9 mouse cellular contexts compared by ENCODE assay signal in genomic region chr13:67166122-67166521, GRCm38 (mm10). TPM values are rescaled to one million over a fixed set of nuclear protein-coding genes. Genes with fewer than 3 reads are reported as not detected.
ATAC-seq lines count a peak whose summit lies in the region.
"Had no signal": no experiment of that assay in that cellular context is flagged by ENCODE, and none has a peak within 500 bp of the region (broad histone marks: within the 10 kb centered on the region; RNA-seq: fewer than 3 reads in every experiment).

No protein-coding gene starts in this region.

- ATAC-seq in CD4-positive, CD25-positive, alpha-beta regulatory T cell, adult 4 months = peak; percentile 59
- ATAC-seq in activated CD4-positive, CD25-positive, alpha-beta regulatory T cell, adult 4 months = peak; percentile 60
- 0 out of 2 replicates have a peak, but pooled peaks have one; percentile 30 for ATAC-seq in erythroid progenitor cell, adult 5-6 weeks (replicated peaks; ENCODE audit: low FRiP score, poor library complexity, severe bottlenecking)
- peak; percentile 32 to 49; a peak in 1 of 4 replicates for ATAC-seq in hematopoietic stem cell, adult 5-6 weeks (replicated peaks in 1 of 2; ENCODE audit: insufficient read depth in 1 of 2, low FRiP score in 2 of 2, low TSS enrichment in 1 of 2, low read depth in 1 of 2, poor library complexity in 2 of 2, severe bottlenecking in 2 of 2)
- ATAC-seq in inflammation-experienced regulatory T-cells, adult 6 months = peak; percentile 56
- ATAC-seq in megakaryocyte, adult 5-6 weeks (ENCODE audit: poor library complexity, severe bottlenecking) = 0 out of 2 replicates have a peak, but pooled peaks have one; percentile 24
- peak; percentile 86 for ATAC-seq in megakaryocyte-erythroid progenitor cell, adult 5-6 weeks (replicated peaks; ENCODE audit: low FRiP score, low TSS enrichment, poor library complexity, severe bottlenecking)

RNA-seq across cellular contexts. Expression of gene Rsl1, which starts 6.9 kb away (rescaled TPM):
- polyA plus RNA-seq in CD4-positive, CD25-positive, alpha-beta regulatory T cell, adult 4 months (2017; shearing (Covaris generic)) = 10 to 100 TPM; 22.0 to 28.0 TPM
- 10 to 100 TPM; 18.8 to 21.6 TPM for polyA plus RNA-seq in activated CD4-positive, CD25-positive, alpha-beta regulatory T cell, adult 4 months (2017; shearing (Covaris generic))
- total RNA-seq in erythroid progenitor cell, adult 5-6 weeks (2015; ENCODE audit: low replicate concordance) = 3.2 and 5.0 TPM in 2 replicates
- total RNA-seq in erythroid progenitor cell, adult 5-6 weeks (2017; ENCODE audit: low replicate concordance) = 2.2 TPM in 1 of 2 replicates, not detected in the other
- total RNA-seq in hematopoietic stem cell, adult 5-6 weeks (2017) = 10.2 and 13.9 TPM in 2 replicates
- polyA plus RNA-seq in inflammation-experienced regulatory T-cells, adult 6 months (2017; shearing (Covaris generic)) = 10 to 100 TPM; 17.0 to 23.5 (median 21.8) TPM
- total RNA-seq in megakaryocyte, adult 5-6 weeks (2015) = 6.5 and 7.5 TPM in 2 replicates
- total RNA-seq in megakaryocyte, adult 5-6 weeks (2017) = 5.0 and 5.4 TPM in 2 replicates
- total RNA-seq in megakaryocyte-erythroid progenitor cell, adult 5-6 weeks (2014; fragmentation: Nextera tagmentation) = 0.25 and 2.0 TPM in 2 replicates
- 1.8 and 5.6 TPM in 2 replicates for total RNA-seq in megakaryocyte-erythroid progenitor cell, adult 5-6 weeks (2017)

RNA-seq across cellular contexts. Expression of gene Zfp455, which starts 28.2 kb away (rescaled TPM):
- polyA plus RNA-seq in CD4-positive, CD25-positive, alpha-beta regulatory T cell, adult 4 months (2017; shearing (Covaris generic)) = 1 to 10 TPM; 4.3 to 6.5 TPM
- polyA plus RNA-seq in activated CD4-positive, CD25-positive, alpha-beta regulatory T cell, adult 4 months (2017; shearing (Covaris generic)) = 1 to 10 TPM; 5.7 to 6.4 TPM
- total RNA-seq in erythroid progenitor cell, adult 5-6 weeks (2015; ENCODE audit: low replicate concordance) = 4.6 TPM in 1 of 2 replicates, not detected in the other
- total RNA-seq in erythroid progenitor cell, adult 5-6 weeks (2017; ENCODE audit: low replicate concordance) = 0.90 and 1.3 TPM in 2 replicates
- 4.4 and 6.6 TPM in 2 replicates for total RNA-seq in hematopoietic stem cell, adult 5-6 weeks (2017)
- polyA plus RNA-seq in inflammation-experienced regulatory T-cells, adult 6 months (2017; shearing (Covaris generic)) = 1 to 10 TPM; 5.7 to 6.5 (median 6.5) TPM
- 2.7 and 3.6 TPM in 2 replicates for total RNA-seq in megakaryocyte, adult 5-6 weeks (2015)
- total RNA-seq in megakaryocyte, adult 5-6 weeks (2017) = 1.7 and 2.4 TPM in 2 replicates
- total RNA-seq in megakaryocyte-erythroid progenitor cell, adult 5-6 weeks (2014; fragmentation: Nextera tagmentation) = 2.4 and 2.6 TPM in 2 replicates
- 0.38 and 2.4 TPM in 2 replicates for total RNA-seq in megakaryocyte-erythroid progenitor cell, adult 5-6 weeks (2017)
- polyA plus RNA-seq: adrenal gland, adult 2 months had no signal

RNA-seq across cellular contexts. Expression of gene Zfp759, which starts 44.7 kb away (rescaled TPM):
- 1 to 10 TPM; 2.7 to 3.2 TPM for polyA plus RNA-seq in CD4-positive, CD25-positive, alpha-beta regulatory T cell, adult 4 months (2017; shearing (Covaris generic))
- polyA plus RNA-seq in activated CD4-positive, CD25-positive, alpha-beta regulatory T cell, adult 4 months (2017; shearing (Covaris generic)) = 1 to 10 TPM; 1.6 to 2.9 TPM
- 1.1 TPM in 1 of 2 replicates, not detected in the other for total RNA-seq in erythroid progenitor cell, adult 5-6 weeks (2015; ENCODE audit: low replicate concordance)
- total RNA-seq in erythroid progenitor cell, adult 5-6 weeks (2017; ENCODE audit: low replicate concordance) = 0.51 and 2.9 TPM in 2 replicates
- total RNA-seq in hematopoietic stem cell, adult 5-6 weeks (2017) = 7.3 and 8.3 TPM in 2 replicates
- 1 to 10 TPM; 1.9 to 2.6 (median 2.0) TPM for polyA plus RNA-seq in inflammation-experienced regulatory T-cells, adult 6 months (2017; shearing (Covaris generic))
- total RNA-seq in megakaryocyte, adult 5-6 weeks (2015) = 2.1 and 2.9 TPM in 2 replicates
- total RNA-seq in megakaryocyte, adult 5-6 weeks (2017) = 3.1 and 4.2 TPM in 2 replicates
- total RNA-seq in megakaryocyte-erythroid progenitor cell, adult 5-6 weeks (2014; fragmentation: Nextera tagmentation) = 2.2 and 6.3 TPM in 2 replicates
- total RNA-seq in megakaryocyte-erythroid progenitor cell, adult 5-6 weeks (2017) = 3.7 and 5.6 TPM in 2 replicates
- polyA plus RNA-seq: adrenal gland, adult 2 months had no signal

RNA-seq across cellular contexts. Expression of gene Rslcan18, which starts 50.1 kb away (rescaled TPM):
- polyA plus RNA-seq in CD4-positive, CD25-positive, alpha-beta regulatory T cell, adult 4 months (2017; shearing (Covaris generic)) = under 1 TPM; 0.24 to 0.37 TPM
- under 1 TPM; 0.15 to 0.17 TPM for polyA plus RNA-seq in activated CD4-positive, CD25-positive, alpha-beta regulatory T cell, adult 4 months (2017; shearing (Covaris generic))
- total RNA-seq in erythroid progenitor cell, adult 5-6 weeks (2015; ENCODE audit: low replicate concordance) = not detected in 2 replicates
- total RNA-seq in erythroid progenitor cell, adult 5-6 weeks (2017; ENCODE audit: low replicate concordance) = 0.08 and 1.3 TPM in 2 replicates
- 0.38 and 0.89 TPM in 2 replicates for total RNA-seq in hematopoietic stem cell, adult 5-6 weeks (2017)
- under 1 TPM in 2 of 3 experiments, not detected in 1; 0.44 to 0.50 TPM for polyA plus RNA-seq in inflammation-experienced regulatory T-cells, adult 6 months (2017; shearing (Covaris generic))
- total RNA-seq in megakaryocyte, adult 5-6 weeks (2015) = 0.78 and 0.85 TPM in 2 replicates
- 0.22 TPM in 1 of 2 replicates, not detected in the other for total RNA-seq in megakaryocyte, adult 5-6 weeks (2017)
- total RNA-seq in megakaryocyte-erythroid progenitor cell, adult 5-6 weeks (2014; fragmentation: Nextera tagmentation) = 0.22 and 2.1 TPM in 2 replicates
- 0.15 and 0.99 TPM in 2 replicates for total RNA-seq in megakaryocyte-erythroid progenitor cell, adult 5-6 weeks (2017)
- polyA plus RNA-seq: forebrain, embryonic 14.5 days had no signal

RNA-seq across cellular contexts. Expression of gene Gm28557, which starts 57.7 kb away (rescaled TPM):
- 1 to 10 TPM; 2.2 to 5.6 TPM for polyA plus RNA-seq in CD4-positive, CD25-positive, alpha-beta regulatory T cell, adult 4 months (2017; shearing (Covaris generic))
- 1 to 10 TPM; 3.4 to 5.3 TPM for polyA plus RNA-seq in activated CD4-positive, CD25-positive, alpha-beta regulatory T cell, adult 4 months (2017; shearing (Covaris generic))
- total RNA-seq in erythroid progenitor cell, adult 5-6 weeks (2015; ENCODE audit: low replicate concordance) = not detected in 2 replicates
- total RNA-seq in erythroid progenitor cell, adult 5-6 weeks (2017; ENCODE audit: low replicate concordance) = 0.83 TPM in 1 of 2 replicates, not detected in the other
- total RNA-seq in hematopoietic stem cell, adult 5-6 weeks (2017) = 0.20 and 9.9 TPM in 2 replicates
- polyA plus RNA-seq in inflammation-experienced regulatory T-cells, adult 6 months (2017; shearing (Covaris generic)) = 1 to 10 TPM; 3.7 to 5.5 (median 4.8) TPM
- total RNA-seq in megakaryocyte, adult 5-6 weeks (2015) = 0.62 and 2.7 TPM in 2 replicates
- 3.4 and 4.3 TPM in 2 replicates for total RNA-seq in megakaryocyte, adult 5-6 weeks (2017)
- 3.1 and 6.2 TPM in 2 replicates for total RNA-seq in megakaryocyte-erythroid progenitor cell, adult 5-6 weeks (2014; fragmentation: Nextera tagmentation)
- total RNA-seq in megakaryocyte-erythroid progenitor cell, adult 5-6 weeks (2017) = 5.3 and 6.3 TPM in 2 replicates

Comparison
In these comparisons a context has a peak if more than half of its experiments do, and no peak if none do; other contexts are left out.
1. Peak in every context shown above with its lines: ATAC-seq.
2. ATAC-seq: peak in every context shown above with its lines; median percentile 86 in megakaryocyte-erythroid progenitor cell, adult 5-6 weeks; 60 in activated CD4-positive, CD25-positive, alpha-beta regulatory T cell, adult 4 months; 59 in CD4-positive, CD25-positive, alpha-beta regulatory T cell, adult 4 months; 56 in inflammation-experienced regulatory T-cells, adult 6 months; 40 in hematopoietic stem cell, adult 5-6 weeks; 30 in erythroid progenitor cell, adult 5-6 weeks; 24 in megakaryocyte, adult 5-6 weeks.